Mouse (Mus musculus) heart, postnatal 4 days (tissue): ENCODE measurements at regions not wholly inside any gene's neighbourhood (a gene's known extent, or its start where the extent isn't known, plus 50 kb on each side); places are given as distances from the start of the nearest gene placed in this dataset.

ENCODE experiments used
- DNase-seq: peaks from one replicate; pipeline ENCODE4 v3.0.0; 2021

DNA sequence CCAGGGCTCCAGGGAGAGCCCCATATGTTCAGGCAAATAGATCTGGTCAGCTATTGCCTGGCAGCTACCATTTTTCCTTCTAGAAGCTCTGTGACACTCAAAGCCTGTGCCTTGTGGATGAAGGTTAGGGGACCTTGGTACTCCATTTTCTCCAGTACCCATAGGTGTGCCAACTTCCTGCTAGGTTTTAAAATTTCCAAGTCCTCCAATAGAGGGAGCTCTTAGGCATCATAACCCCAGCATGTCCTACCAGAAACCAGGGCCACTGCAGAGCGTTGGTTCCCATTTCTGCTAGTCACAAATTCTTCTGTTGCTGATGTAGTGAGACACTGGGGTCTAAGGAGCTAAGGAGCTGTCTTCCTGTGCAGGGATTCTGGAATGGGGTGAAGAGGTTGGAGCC lies 165.3 kb upstream of the Glra1 start:
- DNase-seq = no peak

DNA sequence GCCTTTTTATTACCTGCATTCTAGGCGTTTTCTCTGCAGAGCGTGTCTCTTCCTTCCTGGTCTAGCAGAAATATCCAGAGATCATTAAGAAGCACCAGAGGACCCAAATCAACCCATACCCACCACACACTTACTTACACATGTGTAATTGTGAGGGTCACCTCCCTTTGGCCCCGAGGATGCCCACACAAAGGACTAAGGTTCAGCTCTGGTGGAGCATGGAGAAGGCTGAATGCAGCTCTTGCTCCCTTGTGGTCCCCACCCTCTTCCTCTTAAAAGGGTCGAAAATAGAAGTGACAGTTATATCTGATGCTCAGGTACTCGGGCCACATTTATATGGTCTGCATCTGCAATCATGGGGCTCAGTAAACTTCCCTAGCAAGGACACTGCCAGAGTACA lies 164.5 kb upstream of the Glra1 start:
- DNase-seq = no peak

DNA sequence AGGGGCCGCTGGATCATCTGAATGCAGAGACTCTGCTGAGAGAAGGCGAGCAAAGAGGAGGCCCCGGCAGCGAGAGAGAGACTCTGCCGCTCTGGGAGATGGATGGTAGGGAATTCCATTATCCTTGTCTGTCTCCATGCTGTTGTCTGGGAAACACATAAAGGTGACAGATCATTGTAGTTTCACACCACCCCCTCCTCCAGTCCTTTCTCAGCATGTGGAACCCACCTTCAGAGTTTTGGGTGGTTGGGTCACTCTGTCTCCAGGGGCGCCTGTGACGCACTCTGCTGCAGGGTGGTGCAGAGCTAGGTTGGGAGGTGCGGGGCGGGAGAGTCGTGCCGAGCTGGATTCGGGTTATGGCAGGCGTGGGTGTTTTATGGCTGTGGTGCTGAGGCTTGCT lies 164.1 kb upstream of the Glra1 start:
- no peak for DNase-seq

DNA sequence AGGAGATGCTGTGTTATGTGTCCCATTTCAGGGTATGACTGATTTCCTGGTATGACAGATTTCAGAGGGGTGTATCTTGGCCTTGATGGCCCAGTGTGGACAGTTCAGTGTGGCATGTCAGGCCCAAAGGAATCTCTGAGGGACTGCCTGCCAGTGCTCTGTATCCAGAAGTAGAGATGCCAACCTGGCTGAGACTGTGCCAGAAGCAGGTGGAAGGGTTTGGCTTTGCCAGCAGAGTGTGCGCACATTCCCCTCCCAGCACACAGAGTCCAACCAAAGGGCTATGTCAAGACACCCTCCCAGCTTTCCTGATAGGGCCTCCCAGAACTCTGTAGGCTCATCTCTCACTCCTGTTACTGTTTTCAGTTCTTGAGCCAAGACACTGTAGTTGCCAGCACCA lies 156.8 kb upstream of the Glra1 start:
- no peak for DNase-seq
